Mouse (Mus musculus) lung, postnatal 0 days (tissue): ENCODE data around the gene Hoxc6. TPM values are rescaled to one million over a fixed set of nuclear protein-coding genes. Genes with fewer than 3 reads are reported as not detected.
A peak's percentile ranks its signal among the peaks of the same experiment; 100 is the strongest.

Source experiments
- ATAC-seq: fragments of 200-750 bp; cut with Nextera tagmentation; 2 replicates; pipeline ENCODE4 v1.8.0; 2017; ENCODE audit warnings: moderate library complexity
- DNase-seq: peaks from one replicate; pipeline ENCODE4 v3.0.0-alpha.2; 2016; ENCODE audit warnings: low spot score
- H3K27ac ChIP-seq: fragments of 300-500 bp; sonication (generic); 2 replicates; pipeline ENCODE4 v1.5.1; 2014; ENCODE audit warnings: antibody characterized with exemption, mild to moderate bottlenecking, low read length, mixed read lengths
- H3K27me3 ChIP-seq: fragments of 300-500 bp; sonication (generic); replicated peaks from 2 replicates; pipeline ENCODE4 v1.6.1; 2014; ENCODE audit warnings: low read length, mixed read lengths; ENCODE audit not compliant: insufficient read depth
- H3K36me3 ChIP-seq: fragments of 300-500 bp; sonication (generic); 2 replicates; pipeline ENCODE4 v1.6.1; 2014; ENCODE audit warnings: low read length, mixed read lengths; ENCODE audit not compliant: insufficient read depth
- H3K4me1 ChIP-seq: fragments of 300-500 bp; sonication (generic); 2 replicates; pipeline ENCODE4 v1.6.1; 2014; ENCODE audit warnings: antibody characterized with exemption, low read depth, low read length, mixed read lengths; ENCODE audit not compliant: insufficient read depth
- H3K4me2 ChIP-seq: fragments of 300-500 bp; sonication (generic); replicated peaks from 2 replicates; pipeline ENCODE4 v1.6.1; 2014; ENCODE audit warnings: low read depth, mild to moderate bottlenecking, low read length, moderate library complexity, mixed read lengths
- H3K4me3 ChIP-seq: fragments of 300-500 bp; sonication (generic); 2 replicates; pipeline ENCODE4 v1.5.1; 2014; ENCODE audit warnings: low read depth, low read length
- H3K9ac ChIP-seq: fragments of 300-500 bp; sonication (generic); replicated peaks from 2 replicates; pipeline ENCODE4 v1.6.1; 2014; ENCODE audit warnings: low read depth, mild to moderate bottlenecking
- H3K9me3 ChIP-seq: fragments of 300-500 bp; sonication (generic); 2 replicates; pipeline ENCODE4 v1.6.1; 2016; ENCODE audit warnings: low read length, mixed read lengths
- CTCF ChIP-seq: IDR thresholded peaks from 2 replicates; pipeline ENCODE4 v1.5.1; 2016; ENCODE audit warnings: antibody characterized with exemption, mild to moderate bottlenecking
- EP300 ChIP-seq: IDR thresholded peaks from 2 replicates; pipeline ENCODE4 v1.6.1; 2016; ENCODE audit warnings: antibody characterized with exemption, mild to moderate bottlenecking, control low read depth
- WGBS: fragments of 180-500 bp; shearing (Covaris S2); extraction: QIAGEN DNeasy Blood & Tissue Kit; methylation state at CpG from one replicate; pipeline ENCODE4 v1.1.7; 2014; 5-methylcytosine and 5-hydroxymethylcytosine counted together
- polyA plus RNA-seq: library from polyadenylated mRNA; unstranded; fragments of >200 nt; fragmentation: Nextera tagmentation; extraction: Ambion mirVana; gene quantifications from 2 replicates; pipeline ENCODE4 v1.2.1, GENCODE M21; 2015

Gene Hoxc6
- polyA plus RNA-seq, 1 experiment from 2014 or later = not detected

GRCm38 (mm10) chr15:103034043-103034806 is 36.2 kb downstream of the Hoxc6 start:
- Histone ChIP-seq H3K4me1 (no peaks in the 10 kb centered on the region), H3K9ac (no peak overlapping the region), H3K36me3 (no peaks in the 10 kb centered on the region), H3K4me3 (peak overlapping the region; percentile 31), H3K27ac (no peak overlapping the region), H3K9me3 (no peaks in the 10 kb centered on the region), H3K4me2 (peak overlapping the region; percentile 51), H3K27me3 (peaks cover 53% of the 10 kb centered on the region)
- DNase-seq = no peak
- TF ChIP-seq EP300 = no peak
- no peak for TF ChIP-seq CTCF
- 1% methylated on average over 24 of the region's 24 CpGs for WGBS
- peak; percentile 40; the same call in 1 of the 2 replicates for ATAC-seq

- Histone ChIP-seq H3K4me1 (no peaks in the 10 kb centered on the region), H3K4me3 (peak overlapping the region; percentile 31), H3K9ac (no peak overlapping the region), H3K27me3 (peaks cover 52% of the 10 kb centered on the region), H3K27ac (no peak overlapping the region), H3K4me2 (peak overlapping the region; percentile 51), H3K9me3 (no peaks in the 10 kb centered on the region), H3K36me3 (no peaks in the 10 kb centered on the region)
- no peak for DNase-seq
- TF ChIP-seq EP300 (no peak), CTCF (no peak)
- no peak for ATAC-seq
- WGBS = 2% methylated on average over 29 of the region's 34 CpGs
Measured at GRCm38 (mm10) chr15:103034807-103035547, 36.9 kb downstream of the Hoxc6 start.

GRCm38 (mm10) chr15:103035548-103035881 is 37.5 kb downstream of the Hoxc6 start:
- Histone ChIP-seq H3K9me3 (no peaks in the 10 kb centered on the region), H3K27ac (no peak overlapping the region), H3K4me3 (no peak overlapping the region), H3K27me3 (peaks cover 53% of the 10 kb centered on the region), H3K9ac (no peak overlapping the region), H3K4me1 (no peaks in the 10 kb centered on the region), H3K4me2 (peak overlapping the region; percentile 8; the same call in 1 of the 2 replicates), H3K36me3 (no peaks in the 10 kb centered on the region)
- WGBS = 0% methylated on average over 14 of the region's 14 CpGs
- no peak for TF ChIP-seq CTCF
- TF ChIP-seq EP300 = no peak
- no peak for ATAC-seq
- no peak for DNase-seq

GRCm38 (mm10) chr15:103037579-103037978 is 39.5 kb downstream of the Hoxc6 start:
- no peak overlapping the region for H3K4me3 ChIP-seq
- 30% methylated on average over 1 of the region's 1 CpGs for WGBS
- H3K27me3 ChIP-seq = peaks cover 59% of the 10 kb centered on the region
- TF ChIP-seq CTCF = no peak
- no peak for TF ChIP-seq EP300
- ATAC-seq (no peak), DNase-seq (no peak)
- no peaks in the 10 kb centered on the region for H3K9me3 ChIP-seq
- H3K27ac ChIP-seq = no peak overlapping the region
- no peaks in the 10 kb centered on the region for H3K36me3 ChIP-seq
- no peak overlapping the region for H3K4me2 ChIP-seq
- no peak overlapping the region for H3K9ac ChIP-seq
- H3K4me1 ChIP-seq = no peaks in the 10 kb centered on the region

- H3K4me2 ChIP-seq = no peak overlapping the region
- no peak overlapping the region for H3K4me3 ChIP-seq
- WGBS = 41% methylated on average over 10 of the region's 10 CpGs
- no peak for DNase-seq
- H3K27me3 ChIP-seq = peaks cover 60% of the 10 kb centered on the region
- no peak for ATAC-seq
- no peaks in the 10 kb centered on the region for H3K36me3 ChIP-seq
- H3K9me3 ChIP-seq = no peaks in the 10 kb centered on the region
- H3K4me1 ChIP-seq = no peaks in the 10 kb centered on the region
- H3K9ac ChIP-seq = no peak overlapping the region
- no peak overlapping the region for H3K27ac ChIP-seq
- TF ChIP-seq EP300 = no peak
- no peak for TF ChIP-seq CTCF
Measured at GRCm38 (mm10) chr15:103038701-103039480, 40.8 kb downstream of the Hoxc6 start.

- 48% methylated on average over 3 of the region's 3 CpGs for WGBS
- Histone ChIP-seq H3K4me3 (no peak overlapping the region), H3K36me3 (no peaks in the 10 kb centered on the region), H3K27ac (no peak overlapping the region), H3K4me1 (no peaks in the 10 kb centered on the region), H3K9ac (no peak overlapping the region), H3K4me2 (no peak overlapping the region), H3K9me3 (no peaks in the 10 kb centered on the region), H3K27me3 (peaks cover 53% of the 10 kb centered on the region)
- no peak for TF ChIP-seq EP300
- TF ChIP-seq CTCF = no peak
- DNase-seq (no peak), ATAC-seq (no peak)
Measured at GRCm38 (mm10) chr15:103039609-103040008, 41.6 kb downstream of the Hoxc6 start.
